Mouse (Mus musculus) c-Kit-negative CD71-positive TER-119-positive erythroid progenitor cells, embryonic 14.5 days (primary cell): ENCODE data around the gene Slc2a3.

ENCODE experiments used
- DNase-seq: peaks from one replicate; pipeline ENCODE4 v3.0.0-alpha.2; 2013; ENCODE audit warnings: low read depth, low spot score

The Slc2a3 gene

GRCm38 (mm10) chr6:122801301-122801800 is at the start of gene Slc2a3:
TSS of gene Slc2a3 (minus strand) at chr6:122801640.
- DNase-seq, result peak; percentile 40

GRCm38 (mm10) chr6:122843759-122844158 is 42.3 kb upstream of the Slc2a3 start:
- no peak for DNase-seq

- no peak for DNase-seq
Observed at GRCm38 (mm10) chr6:122837539-122837938, 36.1 kb upstream of the Slc2a3 start.

DNA sequence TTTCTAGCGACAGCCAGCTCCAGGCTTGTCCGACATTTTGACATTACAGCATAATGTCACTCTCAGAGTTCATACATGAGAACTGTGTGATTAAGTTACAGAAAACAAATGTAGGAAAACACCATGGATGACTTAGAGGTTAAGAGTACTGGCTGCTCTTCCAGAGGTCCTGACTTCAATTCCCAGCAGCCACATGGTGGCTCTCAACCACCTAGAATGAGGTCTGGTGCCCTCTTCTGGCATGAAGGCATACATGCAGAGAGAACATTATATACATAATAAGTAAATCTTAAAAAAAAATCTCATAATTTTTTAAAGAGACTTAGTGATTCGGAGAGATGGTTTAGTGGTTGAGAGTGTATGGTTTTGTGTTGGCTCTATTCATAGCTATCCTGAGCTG is 35.5 kb upstream of the Slc2a3 start:
- no peak for DNase-seq

GRCm38 (mm10) chr6:122834365-122834764 is 32.9 kb upstream of the Slc2a3 start:
- DNase-seq, result no peak

DNA sequence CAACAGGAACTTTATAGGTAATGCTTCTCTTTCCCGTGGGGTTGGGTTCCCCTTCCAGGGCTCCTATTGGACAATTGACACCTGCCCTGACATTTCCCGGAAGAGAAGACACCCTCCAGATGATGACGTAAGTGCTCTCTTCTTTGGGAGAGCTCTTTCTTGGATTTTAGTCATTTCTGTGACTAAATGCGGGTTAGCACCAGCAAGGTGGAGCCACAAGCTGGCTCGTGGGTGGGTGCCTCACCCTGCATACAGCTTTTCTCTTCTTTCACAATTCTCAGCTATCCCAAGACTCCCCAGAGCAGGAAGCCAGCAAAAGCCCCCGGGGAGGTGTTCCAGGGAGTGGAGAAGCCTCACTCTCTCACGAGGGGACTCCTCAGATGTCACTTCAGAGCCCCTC is 31.4 kb upstream of the Slc2a3 start:
- no peak for DNase-seq

GRCm38 (mm10) chr6:122828086-122828485 is 26.6 kb upstream of the Slc2a3 start:
- no peak for DNase-seq

GRCm38 (mm10) chr6:122825923-122826742 is 24.7 kb upstream of the Slc2a3 start:
- peak; percentile 56 for DNase-seq

DNA sequence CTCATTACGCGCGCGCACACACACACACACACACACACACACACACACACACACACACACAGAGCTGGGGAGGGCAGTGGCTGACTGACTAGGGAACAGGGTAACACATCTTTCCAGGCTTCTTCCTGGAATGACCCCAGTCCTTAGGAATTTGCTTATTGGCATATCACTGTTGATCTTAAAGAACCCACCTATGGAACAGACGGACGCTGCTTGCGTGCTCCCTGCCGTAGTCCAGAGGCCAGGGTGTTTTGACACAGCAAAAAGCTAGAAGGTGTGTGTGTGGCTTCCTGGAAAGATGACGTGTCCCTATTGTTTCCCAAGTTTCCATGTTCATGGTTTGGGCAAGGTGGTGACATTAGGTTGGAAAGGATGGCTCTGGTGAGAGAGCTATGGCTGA is 23.7 kb upstream of the Slc2a3 start:
- no peak for DNase-seq

GRCm38 (mm10) chr6:122824086-122824485 is 22.6 kb upstream of the Slc2a3 start:
- DNase-seq, result no peak

- DNase-seq, result no peak
Observed at GRCm38 (mm10) chr6:122821822-122822221, 20.4 kb upstream of the Slc2a3 start.

- no peak for DNase-seq
Observed at GRCm38 (mm10) chr6:122820799-122821650, 19.6 kb upstream of the Slc2a3 start.

GRCm38 (mm10) chr6:122820071-122820798 is 18.8 kb upstream of the Slc2a3 start:
- no peak for DNase-seq

DNA sequence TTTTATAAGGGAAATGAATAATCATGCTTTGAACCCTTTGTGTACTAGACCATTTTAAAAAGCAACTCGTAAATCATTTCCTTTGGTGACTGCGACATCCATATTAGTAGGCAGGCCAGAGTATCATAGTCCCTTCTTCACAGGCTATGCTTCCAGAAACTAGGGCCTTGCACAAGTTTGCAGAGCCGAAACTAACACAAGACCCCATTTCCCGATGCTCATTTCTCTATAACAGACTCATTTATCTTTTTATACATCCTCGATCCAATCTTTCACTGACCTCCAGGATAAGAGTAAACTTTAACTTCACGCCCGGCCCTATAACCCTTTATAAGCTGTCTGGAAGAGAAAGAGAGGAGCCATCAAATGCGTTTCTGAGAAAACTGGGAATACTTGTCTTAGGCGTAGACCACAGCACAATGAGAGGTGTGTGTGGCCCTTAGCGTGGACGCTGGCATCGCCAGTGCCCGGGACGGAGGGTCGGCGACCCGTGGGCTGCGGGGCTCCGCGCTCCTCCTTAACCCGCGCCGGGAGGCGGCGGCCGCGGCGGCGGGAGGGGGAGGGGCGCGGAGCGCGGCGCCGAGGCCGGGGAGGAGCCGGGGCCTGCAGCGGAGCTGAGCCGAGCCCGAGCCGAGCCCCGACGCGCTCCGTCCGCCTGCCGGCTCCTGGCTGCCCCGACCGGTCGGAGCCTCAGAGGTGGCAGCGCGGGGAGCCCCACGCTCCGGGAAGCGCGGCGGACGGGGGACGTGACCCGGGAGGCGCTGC is 18.0 kb upstream of the Slc2a3 start, which contains the start of gene Foxj2:
Gene Foxj2, plus strand, starts transcription at position 609 of the 765 bp plus-strand sequence.
- no peak for DNase-seq

- DNase-seq, result no peak
Observed at GRCm38 (mm10) chr6:122813640-122814039, 12.2 kb upstream of the Slc2a3 start.

GRCm38 (mm10) chr6:122812716-122813115 is 11.3 kb upstream of the Slc2a3 start:
- no peak for DNase-seq

GRCm38 (mm10) chr6:122811771-122812600 is 10.5 kb upstream of the Slc2a3 start:
- DNase-seq, result no peak

DNA sequence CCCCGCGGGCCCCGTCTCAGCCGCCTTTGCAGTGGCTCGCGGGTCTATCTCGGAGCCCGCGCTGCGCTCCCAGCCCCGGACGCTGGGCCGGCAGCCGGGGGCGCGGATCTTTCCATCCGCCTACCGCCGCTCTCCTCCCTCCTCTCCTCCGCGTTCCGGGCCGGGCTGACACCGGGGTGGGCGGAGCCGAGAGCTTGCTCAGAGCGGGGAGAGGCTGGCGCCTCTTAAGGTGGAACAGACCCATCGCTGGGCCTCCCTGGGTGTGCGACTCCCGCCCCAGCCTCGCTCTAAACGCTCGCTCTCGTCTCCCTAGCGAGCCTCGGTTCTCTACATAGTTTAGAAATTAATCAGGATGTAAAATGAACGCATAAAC is 9.8 kb upstream of the Slc2a3 start:
- peak; percentile 87 for DNase-seq

DNA sequence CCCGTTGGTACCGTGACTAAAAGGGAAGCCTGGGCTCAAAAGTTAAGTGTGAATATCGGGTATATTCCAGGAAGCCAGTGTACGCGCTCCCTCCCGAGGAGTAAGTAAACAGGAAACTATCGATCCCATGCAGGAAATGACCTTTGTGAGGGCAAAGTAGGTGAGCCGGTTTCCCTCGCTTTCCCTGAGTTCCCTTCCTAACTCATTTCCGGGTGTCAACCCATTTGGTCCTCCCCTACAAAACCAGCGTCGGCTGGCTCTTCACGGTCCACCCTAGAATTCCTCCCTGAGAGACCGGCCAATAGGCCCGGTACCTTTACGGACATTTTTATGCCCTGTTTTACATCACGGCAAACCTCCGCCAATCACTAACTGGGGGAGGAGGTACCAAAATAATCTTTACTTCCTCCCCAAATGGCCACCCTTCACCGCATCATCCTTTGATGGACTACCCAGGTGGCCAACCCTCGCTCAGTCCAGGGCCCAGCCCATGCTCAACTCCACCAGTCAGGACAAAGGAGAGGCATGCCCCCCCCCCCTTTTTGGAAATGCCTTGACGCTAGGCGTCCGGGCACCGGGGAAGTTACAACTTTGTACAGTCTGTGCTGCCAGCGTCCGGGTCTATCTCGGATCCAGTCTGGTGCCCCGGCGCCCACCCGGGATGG is 9.3 kb upstream of the Slc2a3 start:
- DNase-seq, result peak; percentile 96
